Mouse (Mus musculus) forebrain, embryonic 11.5 days (tissue): ENCODE results near the gene Krtcap3. TPM values are rescaled to one million over a fixed set of nuclear protein-coding genes. Genes with fewer than 3 reads are reported as not detected.
A peak's percentile ranks its signal among the peaks of the same experiment; 100 is the strongest.

Experiments
- ATAC-seq: fragments of 200-750 bp; cut with Nextera tagmentation; replicated peaks from 2 replicates; pipeline ENCODE4 v1.8.0; 2017; ENCODE audit warnings: moderate TSS enrichment; ENCODE audit not compliant: low FRiP score
- DNase-seq: peaks from one replicate; pipeline ENCODE4 v3.0.0-alpha.2; 2017; ENCODE audit warnings: low spot score
- H3K27ac ChIP-seq: fragments of 300-500 bp; sonication (generic); 2 replicates; pipeline ENCODE4 v1.5.1; 2014; ENCODE audit warnings: low read depth, low read length
- H3K27me3 ChIP-seq: fragments of 300-500 bp; sonication (generic); 2 replicates; pipeline ENCODE4 v1.6.1; 2014; ENCODE audit warnings: mild to moderate bottlenecking, low read length, mixed read lengths; ENCODE audit not compliant: control insufficient read depth, insufficient read depth
- H3K36me3 ChIP-seq: fragments of 300-500 bp; sonication (generic); 2 replicates; pipeline ENCODE4 v1.6.1; 2014; ENCODE audit warnings: mild to moderate bottlenecking, low read length, moderate library complexity, mixed read lengths; ENCODE audit not compliant: control insufficient read depth, insufficient read depth
- H3K4me1 ChIP-seq: fragments of 300-500 bp; sonication (generic); replicated peaks from 2 replicates; pipeline ENCODE4 v1.6.1; 2014; ENCODE audit warnings: low read length, mixed read lengths; ENCODE audit not compliant: control insufficient read depth, insufficient read depth
- H3K4me2 ChIP-seq: fragments of 300-500 bp; sonication (generic); 2 replicates; pipeline ENCODE4 v1.6.1; 2014; ENCODE audit warnings: low read depth, mild to moderate bottlenecking, low read length, moderate library complexity, mixed read lengths; ENCODE audit not compliant: severe bottlenecking
- H3K4me3 ChIP-seq: fragments of 300-500 bp; sonication (generic); 2 replicates; pipeline ENCODE4 v1.5.1; 2014; ENCODE audit warnings: low read depth, low read length
- H3K9ac ChIP-seq: fragments of 300-500 bp; sonication (generic); 2 replicates; pipeline ENCODE4 v1.6.1; 2014; ENCODE audit warnings: low read length
- H3K9me3 ChIP-seq: fragments of 300-500 bp; sonication (generic); 2 replicates; pipeline ENCODE4 v1.6.1; 2016; ENCODE audit warnings: low read length, mixed read lengths; ENCODE audit not compliant: control insufficient read depth
- WGBS: fragments of 180-500 bp; shearing (Covaris S2); extraction: QIAGEN DNeasy Blood & Tissue Kit; methylation state at CpG from one replicate; pipeline ENCODE4 v1.1.7; 2014; 5-methylcytosine and 5-hydroxymethylcytosine counted together
- polyA plus RNA-seq: library from polyadenylated mRNA; unstranded; fragments of >200 nt; fragmentation: Nextera tagmentation; extraction: Ambion mirVana; gene quantifications from 2 replicates; pipeline ENCODE4 v1.2.1, GENCODE M21; 2014

Gene Krtcap3
- polyA plus RNA-seq, 1 experiment from 2014 or later, result 5.0 TPM

DNA sequence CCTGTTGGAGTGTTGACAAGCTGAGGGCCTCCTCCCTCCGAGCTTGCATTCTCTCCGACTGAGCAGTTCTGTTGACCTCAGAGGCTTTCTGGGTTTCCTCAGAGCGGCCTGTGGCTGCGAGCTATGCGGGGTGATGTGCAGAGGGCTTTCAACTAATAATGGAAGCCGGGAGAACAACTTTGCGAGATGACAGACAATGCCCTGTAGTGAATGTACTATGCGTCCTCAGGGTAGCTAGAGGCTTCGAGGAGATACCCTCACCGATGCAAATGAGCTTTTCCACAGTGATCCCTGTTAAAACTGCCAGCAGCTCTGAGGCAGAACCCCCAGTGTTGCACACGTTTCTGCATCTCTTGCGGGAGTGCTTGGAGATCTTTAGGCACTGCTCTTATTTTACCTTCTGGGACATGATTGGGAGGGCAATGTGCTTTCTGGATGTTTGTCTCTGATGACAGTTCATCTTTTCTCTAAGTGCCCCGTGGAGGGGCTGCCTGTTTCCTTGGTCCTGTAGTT is 9.9 kb upstream of the Krtcap3 start:
- peaks cover 7% of the 10 kb centered on the region; the same call in 1 of the 2 replicates for H3K4me1 ChIP-seq
- under 1% methylated on average over 13 of the region's 13 CpGs for WGBS
- 0 out of 2 replicates have a peak overlapping the region, but pooled peaks have one; percentile 10 for H3K27ac ChIP-seq
- DNase-seq, result peak; percentile 60
- peak overlapping the region; percentile 94 for H3K9ac ChIP-seq
- H3K4me3 ChIP-seq, result peak overlapping the region; percentile 94
- ATAC-seq, result no peak
- H3K36me3 ChIP-seq, result peaks cover 10% of the 10 kb centered on the region; the same call in 1 of the 2 replicates
- no peaks in the 10 kb centered on the region for H3K27me3 ChIP-seq
- H3K4me2 ChIP-seq, result peak overlapping the region; percentile 84
- no peaks in the 10 kb centered on the region for H3K9me3 ChIP-seq

DNA sequence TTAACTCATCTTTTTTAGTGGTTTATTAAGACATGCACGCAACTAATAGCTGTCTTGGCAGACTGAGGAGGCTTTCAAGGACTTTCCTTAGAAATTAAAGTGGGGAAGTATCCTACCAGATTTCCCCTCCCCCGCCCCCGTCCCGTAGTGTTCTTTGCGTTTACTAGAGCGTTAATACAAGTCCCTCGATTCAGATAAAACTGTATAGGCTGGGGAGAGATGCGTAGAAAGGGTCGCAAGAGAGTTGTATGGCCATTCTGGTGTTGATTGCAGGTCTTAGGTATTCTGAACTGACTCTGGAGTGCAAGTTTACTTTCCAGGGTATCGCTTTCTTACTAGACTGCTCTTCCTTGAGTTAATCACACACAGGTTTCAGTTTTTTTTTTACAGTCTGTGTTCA is 9.3 kb upstream of the Krtcap3 start:
- no peak for DNase-seq
- peak overlapping the region; percentile 94; the same call in 1 of the 2 replicates for H3K9ac ChIP-seq

GRCm38 (mm10) chr5:31250716-31251115 is 775 bp upstream of the Krtcap3 start:
- peaks cover 2% of the 10 kb centered on the region; the same call in 1 of the 2 replicates for H3K27me3 ChIP-seq
- 61% methylated on average over 4 of the region's 4 CpGs for WGBS
- no peak overlapping the region for H3K9ac ChIP-seq
- peaks cover 10% of the 10 kb centered on the region; the same call in 1 of the 2 replicates for H3K36me3 ChIP-seq
- H3K4me1 ChIP-seq, result peaks cover 7% of the 10 kb centered on the region; the same call in 1 of the 2 replicates
- no peaks in the 10 kb centered on the region for H3K9me3 ChIP-seq
- H3K4me3 ChIP-seq, result no peak overlapping the region
- H3K27ac ChIP-seq, result no peak overlapping the region
- no peak for ATAC-seq
- H3K4me2 ChIP-seq, result no peak overlapping the region
- DNase-seq, result no peak

More for the DNA sequence above, 9.3 kb upstream of the Krtcap3 start:
- 21% methylated on average over 10 of the region's 10 CpGs for WGBS
- H3K4me3 ChIP-seq, result peak overlapping the region; percentile 94
- H3K27ac ChIP-seq, result no peak overlapping the region
- H3K4me1 ChIP-seq, result peaks cover 7% of the 10 kb centered on the region; the same call in 1 of the 2 replicates
- H3K4me2 ChIP-seq, result peak overlapping the region; percentile 84
- no peaks in the 10 kb centered on the region for H3K9me3 ChIP-seq
- no peaks in the 10 kb centered on the region for H3K27me3 ChIP-seq
- H3K36me3 ChIP-seq, result peaks cover 10% of the 10 kb centered on the region; the same call in 1 of the 2 replicates
- no peak for ATAC-seq

GRCm38 (mm10) chr5:31252151-31252550 is 660 bp downstream of the Krtcap3 start:
- Histone ChIP-seq H3K27ac (no peak overlapping the region), H3K4me3 (peak overlapping the region; percentile 18; the same call in 1 of the 2 replicates), H3K27me3 (peaks cover 2% of the 10 kb centered on the region; the same call in 1 of the 2 replicates), H3K4me2 (peak overlapping the region; percentile 49; the same call in 1 of the 2 replicates), H3K9me3 (no peaks in the 10 kb centered on the region), H3K9ac (no peak overlapping the region), H3K4me1 (peaks cover 7% of the 10 kb centered on the region; the same call in 1 of the 2 replicates), H3K36me3 (peaks cover 10% of the 10 kb centered on the region; the same call in 1 of the 2 replicates)
- no peak; the same call in 1 of the 2 replicates for ATAC-seq
- DNase-seq, result no peak
- WGBS, result 49% methylated on average over 10 of the region's 10 CpGs

DNA sequence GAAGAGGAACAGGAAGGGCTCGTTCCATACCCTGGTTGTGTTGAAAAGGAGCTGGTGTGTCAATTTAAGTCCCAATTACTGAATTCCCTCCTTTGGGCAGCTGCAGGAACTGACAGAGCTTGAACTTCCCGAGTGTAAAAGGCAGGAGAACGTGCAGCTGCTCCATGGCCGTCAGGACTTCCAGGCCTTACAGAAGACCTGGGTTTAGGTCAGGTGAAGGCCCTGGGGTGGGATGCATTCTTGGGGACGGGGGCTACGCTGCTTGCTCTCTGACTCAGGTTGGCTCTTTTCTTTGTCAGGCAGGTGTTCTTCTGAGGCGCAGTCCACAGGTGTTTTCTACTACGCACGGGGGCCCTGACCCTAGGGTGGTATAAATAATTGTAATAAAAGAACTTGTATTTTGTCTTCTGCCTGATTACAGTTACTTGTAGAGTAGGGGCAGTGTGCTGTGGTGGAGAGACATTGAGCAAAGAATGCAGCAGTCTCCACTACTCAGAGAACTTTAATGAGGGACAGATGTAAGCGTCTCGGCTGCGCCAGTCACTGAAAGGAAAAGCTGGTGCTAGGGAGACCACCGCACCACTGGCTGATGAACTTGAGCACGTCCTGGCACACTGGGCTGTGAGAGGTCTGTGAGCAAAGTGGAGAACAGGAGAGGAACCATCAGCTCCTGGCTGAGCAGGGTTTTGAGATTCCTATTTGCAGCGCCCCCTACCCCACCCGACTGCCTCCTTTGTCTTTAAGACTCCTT is 1.5 kb downstream of the Krtcap3 start:
- Histone ChIP-seq H3K4me1 (peaks cover 7% of the 10 kb centered on the region; the same call in 1 of the 2 replicates), H3K27ac (no peak overlapping the region), H3K9me3 (no peaks in the 10 kb centered on the region), H3K9ac (no peak overlapping the region), H3K36me3 (peaks cover 10% of the 10 kb centered on the region; the same call in 1 of the 2 replicates), H3K27me3 (peaks cover 2% of the 10 kb centered on the region; the same call in 1 of the 2 replicates), H3K4me3 (no peak overlapping the region), H3K4me2 (no peak overlapping the region)
- WGBS, result 80% methylated on average over 16 of the region's 16 CpGs
- no peak for DNase-seq
- no peak for ATAC-seq

DNA sequence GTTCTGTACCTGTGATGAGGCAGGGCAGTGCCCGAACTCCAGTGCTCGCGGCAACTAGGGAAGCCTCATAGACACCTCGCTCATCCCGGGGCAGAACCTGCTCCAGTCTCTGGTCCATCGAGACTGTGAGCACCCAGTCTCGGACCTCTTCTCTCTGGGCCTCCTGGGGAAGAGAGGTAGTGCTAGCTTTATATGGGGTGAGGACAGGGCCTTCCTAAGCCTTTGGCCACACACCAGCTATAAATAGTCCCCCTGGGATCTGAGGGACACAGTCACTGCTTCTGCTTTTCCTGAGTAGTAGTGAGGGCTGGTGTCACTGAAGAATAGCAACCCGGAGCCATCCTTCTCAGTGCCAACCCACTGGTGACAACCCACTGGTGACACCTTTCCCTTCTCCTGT is 2.3 kb downstream of the Krtcap3 start:
- no peak overlapping the region for H3K9ac ChIP-seq
- ATAC-seq (no peak), DNase-seq (no peak)
- WGBS, result 96% methylated on average over 8 of the region's 8 CpGs
- peaks cover 7% of the 10 kb centered on the region; the same call in 1 of the 2 replicates for H3K4me1 ChIP-seq
- peaks cover 10% of the 10 kb centered on the region; the same call in 1 of the 2 replicates for H3K36me3 ChIP-seq
- H3K27ac ChIP-seq, result no peak overlapping the region
- H3K4me2 ChIP-seq, result no peak overlapping the region
- no peak overlapping the region for H3K4me3 ChIP-seq
- H3K9me3 ChIP-seq, result no peaks in the 10 kb centered on the region
- H3K27me3 ChIP-seq, result peaks cover 2% of the 10 kb centered on the region; the same call in 1 of the 2 replicates

- Histone ChIP-seq H3K27ac (no peak overlapping the region), H3K4me1 (peaks cover 7% of the 10 kb centered on the region; the same call in 1 of the 2 replicates), H3K4me3 (no peak overlapping the region), H3K9ac (no peak overlapping the region), H3K4me2 (no peak overlapping the region), H3K9me3 (no peaks in the 10 kb centered on the region), H3K36me3 (peaks cover 6% of the 10 kb centered on the region; the same call in 1 of the 2 replicates), H3K27me3 (peaks cover 2% of the 10 kb centered on the region; the same call in 1 of the 2 replicates)
- 87% methylated on average over 7 of the region's 7 CpGs for WGBS
- ATAC-seq, result no peak
- DNase-seq, result no peak
Measured at GRCm38 (mm10) chr5:31254452-31254851, 3.0 kb downstream of the Krtcap3 start.

DNA sequence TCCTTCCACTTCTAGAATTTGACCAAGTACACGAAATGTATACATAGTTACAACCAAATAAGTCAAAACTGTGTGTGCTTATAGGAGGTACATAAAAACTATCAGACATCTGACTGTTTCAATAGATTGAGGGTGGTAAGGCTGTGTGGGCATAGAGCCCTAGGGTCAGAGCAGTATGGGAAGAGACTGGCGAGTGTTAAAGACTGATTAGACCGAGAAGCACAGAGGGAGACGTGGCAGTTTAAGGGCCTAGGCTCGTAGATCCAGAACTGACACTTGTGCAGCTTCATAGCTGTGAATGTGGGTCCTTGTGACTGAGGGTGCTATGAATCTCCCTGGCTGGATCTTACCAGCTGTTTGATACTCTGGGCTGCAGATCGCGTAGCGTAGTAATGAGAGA is 3.4 kb downstream of the Krtcap3 start:
- no peak overlapping the region for H3K4me2 ChIP-seq
- DNase-seq (no peak), ATAC-seq (no peak)
- no peak overlapping the region for H3K9ac ChIP-seq
- H3K27me3 ChIP-seq, result peaks cover 2% of the 10 kb centered on the region; the same call in 1 of the 2 replicates
- H3K4me1 ChIP-seq, result peaks cover 7% of the 10 kb centered on the region; the same call in 1 of the 2 replicates
- no peaks in the 10 kb centered on the region for H3K9me3 ChIP-seq
- H3K36me3 ChIP-seq, result peaks cover 3% of the 10 kb centered on the region; the same call in 1 of the 2 replicates
- no peak overlapping the region for H3K27ac ChIP-seq
- WGBS, result 90% methylated on average over 8 of the region's 8 CpGs
- H3K4me3 ChIP-seq, result no peak overlapping the region
